Mouse (Mus musculus) heart, embryonic 12.5 days (tissue): ENCODE data around the gene Ugt1a10. TPM values are rescaled to one million over a fixed set of nuclear protein-coding genes. Genes with fewer than 3 reads are reported as not detected.

Experiments
- ATAC-seq: fragments of 200-750 bp; cut with Nextera tagmentation; 2 replicates; pipeline ENCODE4 v1.8.0; 2017; ENCODE audit warnings: moderate TSS enrichment, moderate library complexity; ENCODE audit not compliant: insufficient number of reproducible peaks, low FRiP score
- H3K27ac ChIP-seq: fragments of 300-500 bp; sonication (generic); 2 replicates; pipeline ENCODE4 v1.5.1; 2016; ENCODE audit warnings: mild to moderate bottlenecking, moderate library complexity; ENCODE audit not compliant: poor library complexity, severe bottlenecking
- H3K27me3 ChIP-seq: fragments of 300-500 bp; sonication (generic); replicated peaks from 2 replicates; pipeline ENCODE4 v1.6.1; 2016; ENCODE audit warnings: mild to moderate bottlenecking, moderate library complexity
- H3K36me3 ChIP-seq: fragments of 300-500 bp; sonication (generic); 2 replicates; pipeline ENCODE4 v1.6.1; 2016; ENCODE audit warnings: mild to moderate bottlenecking, moderate library complexity
- H3K4me1 ChIP-seq: fragments of 300-500 bp; sonication (generic); replicated peaks from 2 replicates; pipeline ENCODE4 v1.6.1; 2016; ENCODE audit warnings: mild to moderate bottlenecking
- H3K4me2 ChIP-seq: fragments of 300-500 bp; sonication (generic); 2 replicates; pipeline ENCODE4 v1.6.1; 2016; ENCODE audit warnings: mild to moderate bottlenecking, moderate library complexity
- H3K4me3 ChIP-seq: fragments of 300-500 bp; sonication (generic); 2 replicates; pipeline ENCODE4 v1.5.1; 2016; ENCODE audit warnings: mild to moderate bottlenecking
- H3K9ac ChIP-seq: fragments of 300-500 bp; sonication (generic); 2 replicates; pipeline ENCODE4 v1.6.1; 2016; ENCODE audit warnings: mild to moderate bottlenecking, moderate library complexity
- H3K9me3 ChIP-seq: fragments of 300-500 bp; sonication (generic); replicated peaks from 2 replicates; pipeline ENCODE4 v1.6.1; 2016; ENCODE audit warnings: mild to moderate bottlenecking, moderate library complexity
- WGBS: fragments of 180-500 bp; shearing (Covaris S2); methylation state at CpG from one replicate; pipeline ENCODE4 v1.1.7; 2016; 5-methylcytosine and 5-hydroxymethylcytosine counted together
- polyA plus RNA-seq: library from polyadenylated mRNA; unstranded; fragments of >200 nt; fragmentation: Nextera tagmentation; extraction: Ambion mirVana; gene quantifications from 2 replicates; pipeline ENCODE4 v1.2.1, GENCODE M21; 2016

The Ugt1a10 gene
- polyA plus RNA-seq, 1 experiment from 2014 or later: not detected

- Histone ChIP-seq H3K4me2 (no peak overlapping the region), H3K27me3 (no peaks in the 10 kb centered on the region), H3K4me1 (peaks cover 24% of the 10 kb centered on the region), H3K36me3 (peaks cover 39% of the 10 kb centered on the region), H3K27ac (no peak overlapping the region), H3K9me3 (peaks cover 49% of the 10 kb centered on the region), H3K9ac (no peak overlapping the region), H3K4me3 (no peak overlapping the region)
- no peak for ATAC-seq
- 68% methylated on average over 6 of the region's 6 CpGs for WGBS
These were observed 203.2 kb downstream of the Ugt1a10 start for GRCm38 (mm10) chr1:88258361-88258760.

- Histone ChIP-seq H3K9ac (0 out of 2 replicates have a peak overlapping the region, but pooled peaks have one; percentile 0), H3K4me1 (peaks cover 24% of the 10 kb centered on the region), H3K4me2 (no peak overlapping the region), H3K27ac (no peak overlapping the region), H3K4me3 (no peak overlapping the region), H3K9me3 (peaks cover 43% of the 10 kb centered on the region), H3K36me3 (peaks cover 46% of the 10 kb centered on the region), H3K27me3 (no peaks in the 10 kb centered on the region)
- 63% methylated on average over 8 of the region's 8 CpGs for WGBS
- 0 out of 2 replicates have a peak, but pooled peaks have one; percentile 0 for ATAC-seq
These were observed 203.9 kb downstream of the Ugt1a10 start for GRCm38 (mm10) chr1:88258881-88259642.

DNA sequence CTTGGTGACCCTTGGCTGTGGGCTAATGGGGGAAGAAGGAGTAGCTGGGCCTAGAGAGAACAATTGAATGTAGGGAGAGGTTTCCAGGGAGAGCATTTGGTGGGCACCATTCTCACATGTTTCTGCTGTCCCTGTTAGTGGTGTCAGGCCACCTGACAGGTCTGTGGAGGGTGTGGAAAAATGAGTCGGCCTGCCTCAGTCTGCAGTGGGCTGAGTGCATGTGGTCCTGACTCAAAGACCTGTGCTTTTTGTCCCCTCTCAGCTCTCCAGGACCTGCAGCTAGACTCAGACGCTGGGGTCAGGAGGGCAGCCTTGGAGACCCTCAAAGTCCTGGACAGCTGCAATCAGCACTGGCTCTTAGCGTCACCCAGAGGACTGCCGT, 204.4 kb downstream of the Ugt1a10 start:
- no peak overlapping the region for H3K9ac ChIP-seq
- no peaks in the 10 kb centered on the region for H3K27me3 ChIP-seq
- peaks cover 51% of the 10 kb centered on the region for H3K36me3 ChIP-seq
- H3K9me3 ChIP-seq: peaks cover 41% of the 10 kb centered on the region
- 0 out of 2 replicates have a peak, but pooled peaks have one; percentile 2 for ATAC-seq
- no peak overlapping the region for H3K27ac ChIP-seq
- 73% methylated on average over 4 of the region's 4 CpGs for whole genome bisulfite sequencing
- H3K4me3 ChIP-seq: no peak overlapping the region
- peaks cover 26% of the 10 kb centered on the region for H3K4me1 ChIP-seq
- no peak overlapping the region for H3K4me2 ChIP-seq

DNA sequence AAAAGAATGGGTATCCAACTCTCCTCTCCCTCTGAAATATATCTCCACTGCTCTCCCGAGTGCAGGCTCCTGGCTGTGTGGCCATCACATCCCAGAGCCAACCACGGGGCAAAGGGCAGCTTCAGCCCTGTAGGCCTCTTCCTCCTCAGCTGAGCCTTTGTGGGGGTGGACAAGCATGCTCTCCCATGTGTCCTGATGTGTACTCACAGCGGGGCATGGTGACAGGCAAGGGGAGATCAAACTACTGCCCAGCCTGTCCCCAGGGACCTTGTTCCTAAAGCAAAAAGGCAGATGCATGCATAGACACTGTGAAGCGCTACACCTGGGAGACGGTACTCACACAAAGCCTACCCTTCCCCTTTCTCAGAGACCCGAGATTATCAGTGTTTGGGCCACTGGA, 204.9 kb downstream of the Ugt1a10 start:
- Histone ChIP-seq H3K27me3 (no peaks in the 10 kb centered on the region), H3K4me1 (peaks cover 31% of the 10 kb centered on the region), H3K36me3 (peaks cover 56% of the 10 kb centered on the region), H3K9me3 (peaks cover 36% of the 10 kb centered on the region), H3K27ac (no peak overlapping the region), H3K4me2 (no peak overlapping the region), H3K4me3 (no peak overlapping the region), H3K9ac (no peak overlapping the region)
- WGBS: 78% methylated on average over 6 of the region's 6 CpGs
- ATAC-seq: peak; percentile 1; the same call in 1 of the 2 replicates

DNA sequence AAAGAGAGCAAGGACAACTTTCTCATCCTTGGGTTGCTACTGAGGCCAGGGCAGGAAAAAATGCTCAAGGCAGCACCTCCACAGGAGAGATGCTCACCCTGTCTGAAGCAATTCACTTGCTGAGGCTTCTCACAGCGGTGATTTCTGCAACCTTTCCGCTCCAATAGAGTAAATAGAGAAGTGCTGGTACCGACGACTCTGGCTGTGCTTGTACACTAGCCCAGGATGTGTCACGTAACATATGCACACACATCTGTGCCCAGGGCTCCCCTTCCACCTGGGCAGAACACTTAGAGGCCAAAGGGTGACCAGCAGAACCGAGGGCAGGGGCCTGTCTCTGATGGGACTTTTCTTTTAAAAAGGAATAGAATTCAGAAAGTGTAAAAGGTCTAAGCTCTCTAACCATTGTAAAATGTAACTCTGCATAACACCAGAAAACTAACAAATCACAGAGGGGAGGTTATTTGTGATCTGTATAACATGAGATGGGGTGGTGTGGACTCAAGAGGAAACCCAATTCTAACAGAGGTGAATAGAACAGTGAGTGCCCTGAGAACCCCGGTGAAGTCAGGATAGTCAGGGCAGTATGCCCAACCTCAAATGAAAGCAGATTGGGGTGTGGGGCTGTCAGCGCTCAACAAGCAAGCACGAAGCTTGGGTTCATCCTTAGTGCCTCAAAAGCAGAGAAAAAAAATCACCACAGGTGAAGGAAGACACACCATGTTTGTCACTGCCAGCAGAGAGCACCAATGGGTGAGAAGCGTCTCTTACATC, 205.6 kb downstream of the Ugt1a10 start:
- Histone ChIP-seq H3K27ac (no peak overlapping the region), H3K4me2 (no peak overlapping the region), H3K4me1 (peaks cover 35% of the 10 kb centered on the region), H3K9me3 (peaks cover 29% of the 10 kb centered on the region), H3K36me3 (peaks cover 63% of the 10 kb centered on the region), H3K9ac (no peak overlapping the region), H3K27me3 (no peaks in the 10 kb centered on the region), H3K4me3 (no peak overlapping the region)
- no peak for ATAC-seq
- WGBS: 81% methylated on average over 10 of the region's 10 CpGs

DNA sequence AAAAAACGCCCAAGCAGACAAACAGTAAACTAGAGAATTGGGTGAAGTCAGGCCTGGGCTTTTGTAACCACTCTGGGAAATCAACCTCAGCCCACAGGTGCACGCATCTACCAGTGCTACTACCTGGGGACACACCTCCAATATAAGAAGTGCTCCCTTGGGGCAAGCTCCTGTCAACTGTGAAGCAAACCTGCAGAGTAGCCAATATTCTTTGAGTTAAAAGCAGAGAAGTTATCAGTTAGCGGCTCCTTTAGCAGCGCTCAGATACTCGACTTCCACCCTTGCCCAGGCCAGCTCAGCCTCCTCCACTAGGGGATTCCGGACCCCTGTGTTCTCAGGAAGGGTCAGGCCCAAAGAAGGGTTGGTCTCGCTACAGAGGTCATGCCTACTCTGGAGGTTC, 206.5 kb downstream of the Ugt1a10 start:
- WGBS: 83% methylated on average over 7 of the region's 7 CpGs
- Histone ChIP-seq H3K27me3 (no peaks in the 10 kb centered on the region), H3K4me2 (no peak overlapping the region), H3K4me3 (no peak overlapping the region), H3K9ac (no peak overlapping the region), H3K4me1 (peaks cover 35% of the 10 kb centered on the region), H3K9me3 (peaks cover 20% of the 10 kb centered on the region), H3K36me3 (peaks cover 72% of the 10 kb centered on the region), H3K27ac (no peak overlapping the region)
- 0 out of 2 replicates have a peak, but pooled peaks have one; percentile 0 for ATAC-seq

DNA sequence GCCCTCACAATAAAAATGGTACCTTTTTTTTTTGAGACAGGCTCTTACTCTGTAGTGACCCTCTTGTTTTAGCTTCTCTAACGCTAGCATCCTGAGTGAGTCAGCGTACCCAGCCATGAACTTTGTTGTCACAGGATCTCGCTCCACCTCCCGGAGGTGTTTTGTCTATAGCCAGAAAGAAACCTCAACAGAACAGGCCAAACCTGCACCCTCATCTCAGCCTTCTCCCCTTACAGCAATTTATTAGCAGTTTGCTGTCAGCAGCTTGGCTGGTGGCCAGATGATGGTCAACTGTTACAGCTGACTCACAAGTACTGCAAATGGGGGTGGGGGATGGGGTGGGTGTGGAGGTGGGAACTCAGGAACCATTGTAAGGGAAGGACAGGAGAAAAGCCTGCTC, 207.1 kb downstream of the Ugt1a10 start:
- Histone ChIP-seq H3K9me3 (peaks cover 16% of the 10 kb centered on the region), H3K27ac (no peak overlapping the region), H3K4me3 (no peak overlapping the region), H3K4me2 (no peak overlapping the region), H3K4me1 (peaks cover 35% of the 10 kb centered on the region), H3K36me3 (peaks cover 78% of the 10 kb centered on the region), H3K9ac (no peak overlapping the region), H3K27me3 (no peaks in the 10 kb centered on the region)
- peak; percentile 5; the same call in 1 of the 2 replicates for ATAC-seq
- WGBS: 75% methylated on average over 4 of the region's 4 CpGs

GRCm38 (mm10) chr1:88262961-88263360, 207.8 kb downstream of the Ugt1a10 start:
- peaks cover 9% of the 10 kb centered on the region for H3K9me3 ChIP-seq
- no peak overlapping the region for H3K4me3 ChIP-seq
- no peaks in the 10 kb centered on the region for H3K27me3 ChIP-seq
- WGBS: 75% methylated on average over 6 of the region's 6 CpGs
- peaks cover 85% of the 10 kb centered on the region for H3K36me3 ChIP-seq
- no peak overlapping the region for H3K27ac ChIP-seq
- no peak for ATAC-seq
- no peak overlapping the region for H3K4me2 ChIP-seq
- no peak overlapping the region for H3K9ac ChIP-seq
- H3K4me1 ChIP-seq: peaks cover 35% of the 10 kb centered on the region

DNA sequence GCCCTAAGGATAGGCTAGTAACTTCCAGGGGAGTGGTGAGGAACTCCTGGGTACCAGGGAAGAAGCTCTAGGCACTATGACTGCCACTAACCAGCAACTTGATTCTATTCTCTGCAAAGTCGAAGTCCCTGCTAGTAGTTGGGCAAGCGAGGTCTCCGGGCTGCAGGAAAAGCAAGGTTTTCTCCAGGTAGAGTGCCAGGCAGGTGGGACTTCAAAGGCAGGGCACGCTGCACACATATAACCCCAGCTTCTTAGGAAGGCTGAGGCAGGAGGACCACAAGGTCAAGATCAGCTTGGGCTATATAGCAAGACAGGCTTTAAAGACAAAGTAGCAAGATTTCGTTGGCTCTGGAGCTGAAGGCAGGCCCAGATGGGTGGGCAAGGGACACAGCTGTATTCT, 208.6 kb downstream of the Ugt1a10 start:
- no peak overlapping the region for H3K9ac ChIP-seq
- H3K4me2 ChIP-seq: no peak overlapping the region
- H3K4me3 ChIP-seq: no peak overlapping the region
- H3K4me1 ChIP-seq: peaks cover 35% of the 10 kb centered on the region
- H3K9me3 ChIP-seq: peaks cover 3% of the 10 kb centered on the region; the same call in 1 of the 2 replicates
- no peak overlapping the region for H3K27ac ChIP-seq
- ATAC-seq: no peak
- 88% methylated on average over 5 of the region's 5 CpGs for WGBS
- no peaks in the 10 kb centered on the region for H3K27me3 ChIP-seq
- H3K36me3 ChIP-seq: peaks cover 93% of the 10 kb centered on the region

- WGBS: 78% methylated on average over 7 of the region's 7 CpGs
- H3K4me2 ChIP-seq: no peak overlapping the region
- no peak for ATAC-seq
- H3K9ac ChIP-seq: no peak overlapping the region
- H3K27ac ChIP-seq: no peak overlapping the region
- H3K36me3 ChIP-seq: peaks cover 99% of the 10 kb centered on the region
- H3K4me1 ChIP-seq: peaks cover 32% of the 10 kb centered on the region
- H3K9me3 ChIP-seq: peaks cover 3% of the 10 kb centered on the region; the same call in 1 of the 2 replicates
- no peaks in the 10 kb centered on the region for H3K27me3 ChIP-seq
- no peak overlapping the region for H3K4me3 ChIP-seq
These were observed 209.2 kb downstream of the Ugt1a10 start for GRCm38 (mm10) chr1:88264237-88264868.

- Histone ChIP-seq H3K4me1 (peaks cover 27% of the 10 kb centered on the region), H3K9me3 (peaks cover 3% of the 10 kb centered on the region; the same call in 1 of the 2 replicates), H3K4me3 (no peak overlapping the region), H3K27ac (no peak overlapping the region), H3K36me3 (peaks cover 100% of the 10 kb centered on the region), H3K27me3 (no peaks in the 10 kb centered on the region), H3K9ac (no peak overlapping the region), H3K4me2 (no peak overlapping the region)
- 67% methylated on average over 4 of the region's 4 CpGs for WGBS
- no peak for ATAC-seq
These were observed 209.7 kb downstream of the Ugt1a10 start for GRCm38 (mm10) chr1:88264869-88265240.
